Mouse (Mus musculus): Measurements from ENCODE around the gene Stk32b. TPM values are rescaled to one million over a fixed set of nuclear protein-coding genes. Genes with fewer than 3 reads are reported as not detected.

Gene Stk32b
- polyA plus RNA-seq, 1 experiment from 2014 or later: 2.8 TPM

GRCm38 (mm10) chr5:37650681-37651211 is 66.2 kb downstream of the Stk32b start:
- H3K4me3 ChIP-seq: no peak overlapping the region
- no peaks in the 10 kb centered on the region for H3K36me3 ChIP-seq
- no peak for DNase-seq (ENCODE audit: low spot score)
- 75% methylated on average over 10 of the region's 10 CpGs for WGBS
- 0 out of 2 replicates have a peak, but pooled peaks cover 6% of the 10 kb centered on the region for H3K4me1 ChIP-seq (replicated peaks)
- no peak overlapping the region for H3K27ac ChIP-seq
- no peaks in the 10 kb centered on the region for H3K27me3 ChIP-seq (ENCODE audit: insufficient read depth, poor library complexity, severe bottlenecking)
- H3K9me3 ChIP-seq: no peaks in the 10 kb centered on the region

GRCm38 (mm10) chr5:37650089-37650601 is 66.8 kb downstream of the Stk32b start:
- DNase-seq (ENCODE audit: low spot score): no peak
- no peaks in the 10 kb centered on the region for H3K36me3 ChIP-seq
- no peaks in the 10 kb centered on the region for H3K9me3 ChIP-seq
- H3K27ac ChIP-seq: no peak overlapping the region
- 0 out of 2 replicates have a peak, but pooled peaks cover 6% of the 10 kb centered on the region for H3K4me1 ChIP-seq (replicated peaks)
- H3K4me3 ChIP-seq: no peak overlapping the region
- H3K27me3 ChIP-seq (ENCODE audit: insufficient read depth, poor library complexity, severe bottlenecking): no peaks in the 10 kb centered on the region
- WGBS: 93% methylated on average over 1 of the region's 1 CpGs

- H3K27me3 ChIP-seq (ENCODE audit: insufficient read depth, poor library complexity, severe bottlenecking): no peaks in the 10 kb centered on the region
- no peak overlapping the region for H3K4me3 ChIP-seq
- no peak overlapping the region for H3K27ac ChIP-seq
- 89% methylated on average over 7 of the region's 7 CpGs for WGBS
- no peaks in the 10 kb centered on the region for H3K36me3 ChIP-seq
- DNase-seq (ENCODE audit: low spot score): no peak
- H3K9me3 ChIP-seq: no peaks in the 10 kb centered on the region
- no peaks in the 10 kb centered on the region for H3K4me1 ChIP-seq (replicated peaks)
These were observed 72.9 kb downstream of the Stk32b start for GRCm38 (mm10) chr5:37644082-37644481.

- Histone ChIP-seq H3K4me1 (replicated peaks) (no peaks in the 10 kb centered on the region), H3K27me3 (ENCODE audit: insufficient read depth, poor library complexity, severe bottlenecking) (no peaks in the 10 kb centered on the region), H3K27ac (no peak overlapping the region), H3K4me3 (no peak overlapping the region), H3K36me3 (no peaks in the 10 kb centered on the region), H3K9me3 (no peaks in the 10 kb centered on the region)
- WGBS: 92% methylated on average over 7 of the region's 7 CpGs
- no peak for DNase-seq (ENCODE audit: low spot score)
These were observed 74.5 kb downstream of the Stk32b start for GRCm38 (mm10) chr5:37642486-37642885.

- WGBS: 77% methylated on average over 2 of the region's 2 CpGs
- no peak overlapping the region for H3K4me3 ChIP-seq
- H3K4me1 ChIP-seq (replicated peaks): no peaks in the 10 kb centered on the region
- peaks cover 4% of the 10 kb centered on the region; the same call in 1 of the 2 replicates for H3K9me3 ChIP-seq
- no peak for DNase-seq (ENCODE audit: low spot score)
- no peaks in the 10 kb centered on the region for H3K27me3 ChIP-seq (ENCODE audit: insufficient read depth, poor library complexity, severe bottlenecking)
- H3K36me3 ChIP-seq: no peaks in the 10 kb centered on the region
- no peak overlapping the region for H3K27ac ChIP-seq
These were observed 82.2 kb downstream of the Stk32b start for GRCm38 (mm10) chr5:37634791-37635190.

- Histone ChIP-seq H3K4me3 (no peak overlapping the region), H3K4me1 (replicated peaks) (0 out of 2 replicates have a peak, but pooled peaks cover 3% of the 10 kb centered on the region), H3K27ac (no peak overlapping the region), H3K27me3 (ENCODE audit: insufficient read depth, poor library complexity, severe bottlenecking) (no peaks in the 10 kb centered on the region), H3K9me3 (peaks cover 8% of the 10 kb centered on the region; the same call in 1 of the 2 replicates), H3K36me3 (no peaks in the 10 kb centered on the region)
- DNase-seq (ENCODE audit: low spot score): no peak
- WGBS: 88% methylated on average over 8 of the region's 8 CpGs
These were observed 89.4 kb downstream of the Stk32b start for GRCm38 (mm10) chr5:37627437-37628163.

- no peak overlapping the region for H3K4me3 ChIP-seq
- H3K4me1 ChIP-seq (replicated peaks): no peaks in the 10 kb centered on the region
- DNase-seq (ENCODE audit: low spot score): no peak
- H3K9me3 ChIP-seq: no peaks in the 10 kb centered on the region; the same call in 1 of the 2 replicates
- no peaks in the 10 kb centered on the region for H3K36me3 ChIP-seq
- no peaks in the 10 kb centered on the region for H3K27me3 ChIP-seq (ENCODE audit: insufficient read depth, poor library complexity, severe bottlenecking)
- 78% methylated on average over 1 of the region's 1 CpGs for WGBS
- H3K27ac ChIP-seq: no peak overlapping the region
These were observed 105.1 kb downstream of the Stk32b start for GRCm38 (mm10) chr5:37611874-37612273.

GRCm38 (mm10) chr5:37599566-37599965 is 117.4 kb downstream of the Stk32b start:
- no peak for DNase-seq (ENCODE audit: low spot score)

GRCm38 (mm10) chr5:37598271-37598670 is 118.7 kb downstream of the Stk32b start:
- WGBS: 93% methylated on average over 4 of the region's 4 CpGs
- 0 out of 2 replicates have a peak, but pooled peaks cover 4% of the 10 kb centered on the region for H3K9me3 ChIP-seq
- H3K4me1 ChIP-seq (replicated peaks): no peaks in the 10 kb centered on the region

More at GRCm38 (mm10) chr5:37599566-37599965, 117.4 kb downstream of the Stk32b start:
- Histone ChIP-seq H3K36me3 (no peaks in the 10 kb centered on the region), H3K4me1 (replicated peaks) (no peaks in the 10 kb centered on the region), H3K4me3 (no peak overlapping the region), H3K27ac (no peak overlapping the region), H3K27me3 (ENCODE audit: insufficient read depth, poor library complexity, severe bottlenecking) (no peaks in the 10 kb centered on the region), H3K9me3 (0 out of 2 replicates have a peak, but pooled peaks cover 4% of the 10 kb centered on the region)
- 89% methylated on average over 1 of the region's 1 CpGs for WGBS

GRCm38 (mm10) chr5:37592411-37592810 is 124.6 kb downstream of the Stk32b start:
- Histone ChIP-seq H3K9me3 (no peaks in the 10 kb centered on the region), H3K4me1 (replicated peaks) (0 out of 2 replicates have a peak, but pooled peaks cover 2% of the 10 kb centered on the region), H3K27me3 (ENCODE audit: insufficient read depth, poor library complexity, severe bottlenecking) (no peaks in the 10 kb centered on the region), H3K27ac (no peak overlapping the region), H3K4me3 (no peak overlapping the region), H3K36me3 (no peaks in the 10 kb centered on the region)
- DNase-seq (ENCODE audit: low spot score): no peak
- 79% methylated on average over 5 of the region's 5 CpGs for WGBS

More at GRCm38 (mm10) chr5:37598271-37598670, 118.7 kb downstream of the Stk32b start:
- no peaks in the 10 kb centered on the region for H3K36me3 ChIP-seq
- no peaks in the 10 kb centered on the region for H3K27me3 ChIP-seq (ENCODE audit: insufficient read depth, poor library complexity, severe bottlenecking)
- H3K4me3 ChIP-seq: no peak overlapping the region
- H3K27ac ChIP-seq: no peak overlapping the region
- no peak for DNase-seq (ENCODE audit: low spot score)

GRCm38 (mm10) chr5:37587861-37588260 is 129.1 kb downstream of the Stk32b start:
- Histone ChIP-seq H3K9me3 (no peaks in the 10 kb centered on the region), H3K36me3 (no peaks in the 10 kb centered on the region), H3K27me3 (ENCODE audit: insufficient read depth, poor library complexity, severe bottlenecking) (no peaks in the 10 kb centered on the region), H3K4me3 (no peak overlapping the region), H3K4me1 (replicated peaks) (0 out of 2 replicates have a peak, but pooled peaks cover 2% of the 10 kb centered on the region), H3K27ac (no peak overlapping the region)
- no peak for DNase-seq (ENCODE audit: low spot score)
- 86% methylated on average over 5 of the region's 5 CpGs for WGBS

GRCm38 (mm10) chr5:37586071-37586470 is 130.9 kb downstream of the Stk32b start:
- Histone ChIP-seq H3K36me3 (no peaks in the 10 kb centered on the region), H3K4me3 (no peak overlapping the region), H3K9me3 (no peaks in the 10 kb centered on the region), H3K27ac (no peak overlapping the region), H3K4me1 (replicated peaks) (0 out of 2 replicates have a peak, but pooled peaks cover 2% of the 10 kb centered on the region), H3K27me3 (ENCODE audit: insufficient read depth, poor library complexity, severe bottlenecking) (no peaks in the 10 kb centered on the region)
- WGBS: 90% methylated on average over 6 of the region's 6 CpGs
- no peak for DNase-seq (ENCODE audit: low spot score)

GRCm38 (mm10) chr5:37575427-37575826 is 141.5 kb downstream of the Stk32b start:
- DNase-seq (ENCODE audit: low spot score): no peak
- 87% methylated on average over 6 of the region's 6 CpGs for WGBS

More at GRCm38 (mm10) chr5:37575427-37575826, 141.5 kb downstream of the Stk32b start:
- H3K36me3 ChIP-seq: no peaks in the 10 kb centered on the region
- H3K9me3 ChIP-seq: no peaks in the 10 kb centered on the region
- H3K4me1 ChIP-seq (replicated peaks): no peaks in the 10 kb centered on the region
- no peak overlapping the region for H3K27ac ChIP-seq
- no peak overlapping the region for H3K4me3 ChIP-seq
- H3K27me3 ChIP-seq (ENCODE audit: insufficient read depth, poor library complexity, severe bottlenecking): no peaks in the 10 kb centered on the region

Measured in hindbrain, embryonic 10.5 days (tissue).